Mouse (Mus musculus) left cerebral cortex, adult 11 months (tissue): ENCODE results near the gene Car2.

ENCODE experiments used
- DNase-seq: peaks from one replicate; pipeline ENCODE4 v3.0.0; 2022; ENCODE audit warnings: low spot score

Gene Car2

DNA sequence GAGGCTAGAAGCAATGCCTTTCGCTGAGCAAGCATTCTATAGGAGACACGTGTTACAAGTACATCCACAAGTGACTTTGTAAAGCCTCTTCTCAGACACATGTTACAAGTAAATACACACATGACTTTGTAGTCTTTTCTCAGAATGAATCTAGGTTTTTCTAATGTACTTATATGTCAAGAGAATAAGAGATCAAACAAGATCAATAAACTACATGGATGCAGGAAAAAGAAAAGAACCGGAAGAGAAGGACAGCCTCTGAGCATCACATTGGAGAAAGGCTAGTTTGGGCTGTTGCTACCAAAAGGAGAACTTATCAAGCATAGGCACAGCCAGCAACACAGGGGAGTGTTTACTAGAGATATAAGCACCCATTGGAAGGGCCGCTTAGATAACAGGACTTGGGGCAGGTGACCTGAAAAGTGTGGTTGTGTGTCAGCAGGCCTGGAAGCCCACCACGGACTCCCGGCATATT, 7.3 kb upstream of the Car2 start:
- DNase-seq, result no peak

DNA sequence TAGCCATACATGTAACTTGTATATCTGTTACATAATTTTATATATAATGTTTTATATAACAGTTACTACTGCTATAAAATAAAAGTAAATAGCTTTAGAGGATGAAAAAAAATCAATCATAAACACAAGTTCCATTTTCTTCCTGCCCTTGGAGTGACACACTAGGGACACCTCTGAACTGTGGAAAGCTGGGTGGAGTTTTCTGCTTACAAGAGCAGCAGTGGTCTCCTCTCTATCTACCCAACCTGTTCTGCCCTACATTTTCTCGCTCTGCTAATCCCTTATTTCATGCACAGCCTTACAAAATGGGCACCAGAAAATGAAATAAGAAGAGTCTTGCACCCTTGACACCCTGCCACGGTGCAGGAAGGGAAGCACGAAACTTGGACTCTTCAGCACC, 6.8 kb upstream of the Car2 start:
- no peak for DNase-seq

DNA sequence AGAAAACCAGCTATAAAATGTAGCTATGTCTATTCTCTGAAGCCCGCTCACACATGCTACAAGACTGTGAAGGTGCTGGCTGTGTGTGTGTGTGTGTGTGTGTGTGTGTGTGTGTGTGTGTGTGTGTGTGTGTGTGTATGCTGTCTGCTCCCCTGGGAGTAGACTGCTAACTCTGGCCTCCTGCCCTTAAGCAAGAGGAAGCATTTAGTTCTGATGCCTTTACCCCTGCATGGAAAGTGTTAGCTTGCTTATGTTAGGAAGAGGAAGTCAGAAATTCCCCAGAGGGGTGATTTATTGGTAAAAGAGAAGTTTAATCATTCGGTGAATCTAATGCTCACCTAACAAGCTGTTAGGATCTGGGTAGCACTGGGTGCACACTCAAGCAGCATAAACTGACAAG, 5.8 kb upstream of the Car2 start:
- no peak for DNase-seq

GRCm38 (mm10) chr3:14882005-14882404, 4.1 kb upstream of the Car2 start:
- DNase-seq, result no peak

GRCm38 (mm10) chr3:14882756-14883155, 3.3 kb upstream of the Car2 start:
- DNase-seq, result no peak

GRCm38 (mm10) chr3:14884826-14885225, 1.2 kb upstream of the Car2 start:
- DNase-seq, result no peak

DNA sequence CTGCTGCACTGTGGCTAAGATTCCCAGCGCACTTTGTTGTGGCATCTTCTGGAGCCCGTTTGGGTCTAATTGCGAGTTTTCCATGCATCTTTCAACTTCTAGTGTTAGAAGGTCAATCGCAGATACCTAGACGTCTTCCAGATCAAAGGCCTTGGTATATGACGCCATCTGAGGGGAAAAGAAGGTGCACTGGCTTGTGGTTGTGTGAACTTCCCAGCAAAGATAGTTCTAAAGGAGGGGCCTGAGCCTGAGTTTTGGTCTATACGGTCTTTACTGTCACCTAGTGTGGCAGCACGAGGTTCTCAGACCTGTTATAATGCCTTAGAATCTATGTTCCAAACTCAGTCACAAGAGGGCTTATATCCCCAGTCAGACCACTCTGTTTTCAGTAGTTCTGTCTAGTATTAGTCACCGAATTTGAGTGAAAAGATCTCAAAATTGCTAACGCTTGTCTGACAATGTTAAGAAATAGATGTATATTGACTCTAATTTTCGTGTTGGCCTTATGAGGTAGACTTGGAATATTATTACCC, 1.1 kb downstream of the Car2 start:
- no peak for DNase-seq

- no peak for DNase-seq
Measured at GRCm38 (mm10) chr3:14887686-14888295, 1.7 kb downstream of the Car2 start.

DNA sequence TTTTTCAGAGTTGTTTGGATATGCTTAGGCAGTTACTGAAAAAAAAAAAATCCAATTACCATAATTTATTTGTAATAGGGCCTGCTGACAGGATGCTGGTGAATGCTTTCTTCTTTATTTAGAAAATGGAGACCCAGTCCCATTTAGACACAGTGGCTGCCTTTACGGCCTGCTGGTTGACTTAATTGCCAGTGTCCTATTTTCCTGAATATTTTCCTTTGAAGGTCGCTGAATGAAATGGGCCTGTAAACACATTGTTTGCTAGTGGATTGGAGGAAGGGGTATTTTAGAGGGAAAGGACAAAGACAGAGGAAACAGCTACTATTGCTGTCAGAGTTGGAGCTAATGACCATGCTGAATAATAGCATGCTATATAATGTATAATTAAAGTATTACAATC, 2.5 kb downstream of the Car2 start:
- DNase-seq, result no peak

- DNase-seq, result no peak
Measured at GRCm38 (mm10) chr3:14889085-14889484, 3.0 kb downstream of the Car2 start.

DNA sequence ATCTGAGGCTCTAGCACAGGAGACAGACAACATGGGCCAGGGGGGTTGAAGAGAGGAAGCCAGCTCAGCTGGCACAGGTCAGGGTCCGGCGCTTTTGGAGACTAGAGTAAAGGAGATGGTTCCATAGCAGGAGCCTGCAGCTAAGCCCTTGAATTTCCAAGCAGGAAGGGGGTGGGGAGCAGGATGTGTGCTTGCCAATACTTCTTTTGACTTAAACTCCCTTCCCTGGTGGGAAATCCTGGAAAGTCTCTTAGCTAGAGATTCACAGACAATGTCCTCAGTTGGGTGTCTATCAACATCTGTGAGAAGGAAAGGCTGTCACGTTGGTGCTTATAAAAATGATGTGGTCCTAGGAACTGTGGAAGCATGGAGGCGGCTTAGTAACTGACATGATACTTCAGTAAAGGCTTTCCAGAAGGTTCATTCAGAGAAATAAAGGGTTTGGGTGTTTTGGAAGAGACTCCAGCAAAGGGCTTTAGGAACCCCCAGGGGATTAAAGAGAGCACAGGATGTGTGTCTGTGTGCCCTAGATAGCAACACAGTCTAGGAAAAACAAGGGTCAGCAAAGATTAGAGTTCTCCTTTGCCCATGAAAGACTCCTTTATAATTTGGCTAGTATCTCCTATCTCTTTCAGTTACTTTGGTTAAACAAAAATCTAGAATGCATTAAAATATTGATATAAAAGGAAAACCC, 3.8 kb downstream of the Car2 start:
- DNase-seq, result no peak

DNA sequence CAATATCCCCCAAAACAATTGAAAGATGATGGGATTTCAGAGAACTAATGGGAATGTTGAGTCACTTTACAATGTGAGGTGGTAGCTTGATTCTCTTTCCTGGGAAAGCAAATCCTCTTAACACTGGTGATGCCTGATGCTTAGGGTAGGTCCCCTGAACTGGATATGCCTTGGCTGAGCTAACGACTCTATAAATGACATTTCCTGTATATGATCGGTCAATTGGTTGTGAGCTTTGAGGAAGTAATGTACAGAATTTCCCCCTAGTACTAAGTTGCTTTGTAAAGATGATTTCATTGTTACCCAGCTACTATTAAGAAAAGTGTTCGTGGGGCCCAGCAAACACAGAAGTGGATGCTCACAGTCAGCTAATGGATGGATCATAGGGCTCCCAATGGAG, 6.9 kb downstream of the Car2 start:
- no peak for DNase-seq

DNA sequence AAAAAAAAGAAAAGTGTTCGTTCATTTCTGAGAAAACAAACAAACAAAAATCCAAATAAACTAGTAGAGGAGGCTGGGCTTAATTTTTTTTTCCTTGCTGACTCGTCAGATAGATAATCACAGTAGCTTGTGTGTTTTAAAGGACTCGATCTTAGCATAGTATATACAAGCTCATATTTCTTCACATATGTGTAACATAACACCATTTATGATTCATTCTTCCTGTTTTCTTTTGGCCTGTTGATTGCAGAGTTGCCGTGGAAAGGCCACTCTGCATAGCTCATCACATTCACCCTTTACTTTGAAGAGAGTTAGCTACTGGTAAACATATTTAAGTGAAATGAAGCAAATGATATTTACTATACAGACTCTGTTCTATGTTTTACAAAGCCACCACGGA, 7.6 kb downstream of the Car2 start:
- DNase-seq, result no peak

DNA sequence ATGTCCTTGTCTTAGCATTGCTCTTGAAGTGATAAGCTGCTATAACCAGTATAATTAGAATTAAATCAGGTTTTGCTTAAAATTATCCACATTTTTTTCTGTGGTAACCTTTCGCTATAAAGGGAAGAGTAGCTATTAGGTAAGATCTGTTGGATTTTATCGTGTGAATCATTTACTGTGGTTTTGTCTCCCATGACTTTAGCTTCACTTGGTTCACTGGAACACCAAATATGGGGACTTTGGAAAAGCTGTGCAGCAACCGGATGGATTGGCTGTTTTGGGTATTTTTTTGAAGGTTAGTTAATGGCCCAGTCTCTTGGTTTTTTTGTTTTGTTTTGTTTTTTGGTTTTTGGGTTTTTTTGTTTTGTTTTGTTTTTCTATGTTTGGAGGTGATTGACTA, 9.3 kb downstream of the Car2 start:
- no peak for DNase-seq

DNA sequence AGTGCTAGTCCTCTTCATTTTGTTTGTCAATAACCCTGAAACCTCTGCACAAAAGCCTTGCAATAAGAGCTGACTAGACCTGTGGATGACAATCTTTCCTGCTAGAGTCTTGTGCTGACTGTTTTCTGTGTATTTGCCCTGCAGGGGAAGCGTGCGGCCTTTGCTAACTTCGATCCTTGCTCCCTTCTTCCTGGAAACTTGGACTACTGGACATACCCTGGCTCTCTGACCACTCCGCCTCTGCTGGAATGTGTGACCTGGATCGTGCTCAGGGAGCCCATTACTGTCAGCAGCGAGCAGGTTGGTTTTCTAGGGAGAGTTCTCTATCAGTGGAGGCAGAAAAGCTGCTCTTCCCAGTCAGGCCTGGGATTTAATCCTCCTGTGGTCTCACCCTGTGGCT, 11.7 kb downstream of the Car2 start:
- no peak for DNase-seq

GRCm38 (mm10) chr3:14903380-14903779, 17.3 kb downstream of the Car2 start:
- DNase-seq, result no peak

DNA sequence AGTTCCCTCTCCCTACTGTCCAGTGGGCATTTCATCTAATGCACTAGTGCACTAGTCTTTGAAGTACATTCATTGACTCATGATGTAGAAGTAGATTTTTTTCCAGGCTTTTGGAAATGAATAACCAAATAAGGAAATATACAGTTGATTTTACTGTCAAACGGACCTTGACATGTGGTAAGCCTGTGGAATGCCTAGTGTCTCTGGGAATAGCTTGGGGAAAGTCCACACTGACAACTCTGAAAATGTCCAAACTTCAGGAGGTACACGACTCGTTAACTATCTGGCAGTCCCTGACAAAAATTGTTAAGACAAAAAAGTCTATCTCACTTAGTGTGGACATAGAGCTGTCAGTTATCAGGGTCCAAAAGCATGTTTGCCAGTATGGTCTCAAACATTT, 18.1 kb downstream of the Car2 start:
- DNase-seq, result no peak

DNA sequence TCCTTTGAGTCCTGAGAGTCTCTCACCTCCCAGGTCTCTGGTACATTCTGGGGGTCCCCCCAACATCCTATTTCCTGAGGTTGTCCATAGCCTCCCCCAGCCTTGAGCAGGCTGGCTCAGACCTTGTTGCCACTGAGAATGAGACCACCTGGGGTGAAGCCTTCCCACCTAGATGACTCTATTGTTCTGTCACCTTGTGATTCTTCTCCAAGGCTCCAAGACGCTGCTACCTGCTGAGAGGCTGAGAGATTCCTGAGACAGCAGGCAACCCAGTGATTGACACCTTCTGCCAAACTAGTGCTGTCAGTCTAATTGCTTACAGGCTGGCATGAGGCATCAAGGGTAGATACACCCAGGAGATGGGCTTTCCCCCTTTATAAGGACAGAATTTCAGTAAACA, 21.2 kb downstream of the Car2 start:
- no peak for DNase-seq

DNA sequence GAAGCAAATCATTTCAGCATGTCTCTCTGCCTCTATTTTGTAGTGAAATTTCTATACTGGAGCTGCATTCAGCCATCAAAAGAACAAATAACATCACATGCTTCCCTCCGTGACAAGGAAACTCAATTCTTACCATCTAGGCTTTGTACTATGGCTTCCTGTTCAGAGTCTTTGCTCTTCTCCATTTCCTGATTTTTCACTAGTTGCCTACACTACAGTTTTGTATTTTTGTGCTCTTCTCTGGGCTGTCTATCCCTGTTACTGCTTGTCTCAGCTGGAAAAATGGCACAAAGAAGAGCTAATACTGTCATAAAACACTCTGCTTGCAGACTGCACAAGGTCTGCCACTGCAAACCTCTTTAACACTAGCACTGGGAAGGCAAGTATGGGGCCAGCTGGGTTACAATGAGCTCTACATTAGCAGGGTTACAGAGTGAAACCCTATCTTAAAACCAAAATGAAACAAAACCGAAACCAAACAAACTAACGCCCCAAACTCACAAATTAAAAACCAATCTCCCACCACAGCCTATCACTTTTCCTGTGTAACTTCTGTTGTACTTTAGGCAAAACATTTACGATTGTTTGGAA, 26.0 kb downstream of the Car2 start:
- no peak for DNase-seq

GRCm38 (mm10) chr3:14913774-14914173, 27.7 kb downstream of the Car2 start:
- DNase-seq, result no peak

GRCm38 (mm10) chr3:14915355-14915754, 29.3 kb downstream of the Car2 start:
- no peak for DNase-seq

- no peak for DNase-seq
Measured at GRCm38 (mm10) chr3:14917261-14917660, 31.2 kb downstream of the Car2 start.

- no peak for DNase-seq
Measured at GRCm38 (mm10) chr3:14944706-14945105, 58.6 kb downstream of the Car2 start.
